Mouse (Mus musculus) forebrain, embryonic 14.5 days (tissue): ENCODE measurements around the gene Ehd1. TPM values are rescaled to one million over a fixed set of nuclear protein-coding genes. Genes with fewer than 3 reads are reported as not detected.

Experiments used
- ATAC-seq: fragments of 200-750 bp; cut with Nextera tagmentation; 2 replicates; pipeline ENCODE4 v1.8.0; 2017; ENCODE audit warnings: mild to moderate bottlenecking, moderate library complexity
- DNase-seq: peaks from one replicate; pipeline ENCODE4 v3.0.0-alpha.2; 2015; ENCODE audit warnings: low spot score
- H3K27ac ChIP-seq: fragments of 300-500 bp; sonication (generic); 2 replicates; pipeline ENCODE4 v1.5.1; 2014; ENCODE audit warnings: low read depth, mild to moderate bottlenecking, control low read depth, low read length, moderate library complexity
- H3K27me3 ChIP-seq: fragments of 300-500 bp; sonication (generic); replicated peaks from 2 replicates; pipeline ENCODE4 v1.6.1; 2014; ENCODE audit warnings: low read length, control low read depth, mixed read lengths; ENCODE audit not compliant: control insufficient read depth, insufficient read depth
- H3K36me3 ChIP-seq: fragments of 300-500 bp; sonication (generic); 2 replicates; pipeline ENCODE4 v1.6.1; 2014; ENCODE audit warnings: low read length, control low read depth; ENCODE audit not compliant: control insufficient read depth, insufficient read depth
- H3K4me1 ChIP-seq: fragments of 300-500 bp; sonication (generic); 2 replicates; pipeline ENCODE4 v1.6.1; 2014; ENCODE audit warnings: antibody characterized with exemption, low read length, control low read depth; ENCODE audit not compliant: control insufficient read depth, insufficient read depth
- H3K4me2 ChIP-seq: fragments of 300-500 bp; sonication (generic); 2 replicates; pipeline ENCODE4 v1.6.1; 2014; ENCODE audit warnings: mild to moderate bottlenecking, control low read depth, low read length
- H3K4me3 ChIP-seq: fragments of 300-500 bp; sonication (generic); 2 replicates; pipeline ENCODE4 v1.5.1; 2014; ENCODE audit warnings: low read depth, low read length, control low read depth
- H3K9ac ChIP-seq: fragments of 300-500 bp; sonication (generic); 2 replicates; pipeline ENCODE4 v1.6.1; 2014; ENCODE audit warnings: mild to moderate bottlenecking, low read length, control low read depth, moderate library complexity
- H3K9me3 ChIP-seq: fragments of 300-500 bp; sonication (generic); replicated peaks from 2 replicates; pipeline ENCODE4 v1.6.1; 2016; ENCODE audit warnings: low read length, control low read depth, mixed read lengths; ENCODE audit not compliant: control insufficient read depth
- WGBS: fragments of 180-500 bp; shearing (Covaris S2); extraction: QIAGEN DNeasy Blood & Tissue Kit; methylation state at CpG from one replicate; pipeline ENCODE4 v1.1.7; 2014; 5-methylcytosine and 5-hydroxymethylcytosine counted together
- polyA plus RNA-seq: library from polyadenylated mRNA; unstranded; fragments of >200 nt; fragmentation: Nextera tagmentation; extraction: Ambion mirVana; gene quantifications from 2 replicates; pipeline ENCODE4 v1.2.1, GENCODE M21; 2014

Gene Ehd1
- polyA plus RNA-seq, 1 experiment from 2014 or later = 71.3 TPM

GRCm38 (mm10) chr19:6265727-6266182 lies 10.8 kb upstream of the Ehd1 start:
- H3K27ac ChIP-seq = no peak overlapping the region
- ATAC-seq = no peak
- peaks cover 20% of the 10 kb centered on the region for H3K36me3 ChIP-seq
- H3K9me3 ChIP-seq = no peaks in the 10 kb centered on the region
- H3K9ac ChIP-seq = no peak overlapping the region
- H3K4me3 ChIP-seq = no peak overlapping the region
- H3K27me3 ChIP-seq = no peaks in the 10 kb centered on the region
- no peaks in the 10 kb centered on the region for H3K4me1 ChIP-seq
- DNase-seq = no peak
- 60% methylated on average over 6 of the region's 6 CpGs for WGBS
- no peak overlapping the region for H3K4me2 ChIP-seq

DNA sequence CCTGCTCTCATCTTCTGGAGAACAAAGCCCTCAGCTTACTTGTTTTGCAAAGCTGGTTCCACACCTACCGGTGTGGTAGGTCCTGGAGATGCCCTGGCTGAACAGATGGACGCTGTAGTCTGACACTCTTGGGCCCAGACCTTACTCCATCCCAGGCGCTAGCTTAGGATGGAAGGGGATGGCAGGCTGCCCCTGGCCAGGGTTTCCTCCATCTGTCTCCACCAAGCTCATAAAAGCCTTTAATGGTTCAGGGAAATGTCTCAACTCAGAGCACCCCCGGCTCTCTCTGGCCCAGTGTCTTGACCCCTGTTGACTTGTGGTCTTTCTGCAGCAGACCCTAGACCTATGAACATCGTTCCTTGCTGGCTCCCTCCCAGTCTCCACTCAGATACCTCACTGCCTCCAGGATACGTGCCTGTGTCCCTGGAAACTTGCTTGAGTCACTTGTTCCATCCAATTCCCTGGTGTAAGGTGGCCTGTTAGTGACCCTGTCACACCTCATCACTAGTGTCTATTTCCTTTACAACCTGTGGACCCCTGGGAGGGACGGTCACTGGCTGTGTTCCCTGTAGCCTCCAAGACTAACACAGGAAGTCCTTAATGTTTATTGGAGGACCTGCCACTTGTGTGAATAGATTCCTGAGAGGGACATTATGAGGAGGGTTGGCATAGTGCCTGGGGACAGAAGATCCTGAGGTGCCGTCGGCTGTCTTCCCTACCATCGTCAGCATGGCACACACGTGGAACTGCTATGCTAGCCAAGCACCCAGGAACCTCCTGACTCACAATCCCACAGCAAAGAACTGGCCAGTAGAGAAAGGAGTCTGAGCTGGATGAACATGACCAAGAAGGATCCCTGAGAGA lies 9.0 kb upstream of the Ehd1 start:
- H3K4me3 ChIP-seq = no peak overlapping the region
- ATAC-seq = no peak
- no peak overlapping the region for H3K9ac ChIP-seq

GRCm38 (mm10) chr19:6268170-6268528 lies 8.4 kb upstream of the Ehd1 start:
- H3K4me3 ChIP-seq = no peak overlapping the region
- ATAC-seq (peak; percentile 68; the same call in 1 of the 2 replicates), DNase-seq (peak; percentile 93)
- no peaks in the 10 kb centered on the region for H3K27me3 ChIP-seq
- H3K27ac ChIP-seq = no peak overlapping the region
- no peaks in the 10 kb centered on the region for H3K36me3 ChIP-seq
- WGBS = 14% methylated on average over 8 of the region's 8 CpGs
- no peaks in the 10 kb centered on the region for H3K4me1 ChIP-seq
- H3K4me2 ChIP-seq = no peak overlapping the region
- no peaks in the 10 kb centered on the region for H3K9me3 ChIP-seq
- no peak overlapping the region for H3K9ac ChIP-seq

More for the DNA sequence above, 9.0 kb upstream of the Ehd1 start:
- no peaks in the 10 kb centered on the region for H3K9me3 ChIP-seq
- 79% methylated on average over 11 of the region's 11 CpGs for WGBS
- no peak for DNase-seq
- no peaks in the 10 kb centered on the region for H3K27me3 ChIP-seq
- H3K27ac ChIP-seq = no peak overlapping the region
- H3K36me3 ChIP-seq = peaks cover 2% of the 10 kb centered on the region; the same call in 1 of the 2 replicates
- no peak overlapping the region for H3K4me2 ChIP-seq
- no peaks in the 10 kb centered on the region for H3K4me1 ChIP-seq

- Histone ChIP-seq H3K9me3 (no peaks in the 10 kb centered on the region), H3K9ac (no peak overlapping the region), H3K4me3 (no peak overlapping the region), H3K4me2 (no peak overlapping the region), H3K27me3 (no peaks in the 10 kb centered on the region), H3K27ac (no peak overlapping the region), H3K4me1 (no peaks in the 10 kb centered on the region), H3K36me3 (no peaks in the 10 kb centered on the region)
- no peak for DNase-seq
- WGBS = 87% methylated on average over 7 of the region's 7 CpGs
- ATAC-seq = no peak
These were observed 7.8 kb upstream of the Ehd1 start for GRCm38 (mm10) chr19:6268670-6269132.

DNA sequence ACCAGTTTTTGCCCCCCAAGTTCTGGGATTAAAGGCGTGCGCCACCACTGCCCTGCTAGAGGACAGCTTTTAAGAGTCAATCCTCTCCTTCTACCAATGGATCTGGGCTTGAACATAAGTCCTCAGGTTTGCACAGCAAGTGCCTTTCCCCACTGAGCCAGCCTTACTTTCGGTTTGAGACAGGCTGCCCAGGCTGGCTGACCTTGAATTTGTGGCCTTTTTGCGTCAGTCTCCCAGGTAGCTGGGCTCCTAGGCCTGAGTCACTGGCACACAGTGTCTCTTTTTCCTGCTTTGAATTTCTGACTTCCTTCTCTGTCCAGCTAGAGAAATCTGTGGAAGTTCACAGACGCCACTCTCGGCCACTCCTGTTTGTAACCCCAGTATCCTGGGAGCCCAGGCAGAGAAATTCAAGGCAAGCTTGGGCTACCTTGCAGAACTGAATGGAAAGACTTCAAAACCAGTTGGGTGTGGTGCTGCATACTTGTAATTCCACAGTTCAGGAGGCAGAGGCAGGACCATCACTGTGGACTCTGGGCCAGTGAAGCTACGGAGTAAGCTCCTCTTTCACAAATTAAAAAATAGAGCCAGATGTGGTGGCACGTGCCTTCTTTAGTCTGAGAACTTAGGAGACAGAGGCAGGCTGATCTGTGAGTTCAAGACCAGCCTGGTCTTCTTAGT lies 6.6 kb upstream of the Ehd1 start:
- Histone ChIP-seq H3K36me3 (no peaks in the 10 kb centered on the region), H3K27ac (no peak overlapping the region), H3K27me3 (no peaks in the 10 kb centered on the region), H3K9me3 (no peaks in the 10 kb centered on the region), H3K9ac (no peak overlapping the region), H3K4me2 (no peak overlapping the region), H3K4me3 (no peak overlapping the region), H3K4me1 (no peaks in the 10 kb centered on the region)
- WGBS = 86% methylated on average over 8 of the region's 8 CpGs
- ATAC-seq (no peak), DNase-seq (no peak)

DNA sequence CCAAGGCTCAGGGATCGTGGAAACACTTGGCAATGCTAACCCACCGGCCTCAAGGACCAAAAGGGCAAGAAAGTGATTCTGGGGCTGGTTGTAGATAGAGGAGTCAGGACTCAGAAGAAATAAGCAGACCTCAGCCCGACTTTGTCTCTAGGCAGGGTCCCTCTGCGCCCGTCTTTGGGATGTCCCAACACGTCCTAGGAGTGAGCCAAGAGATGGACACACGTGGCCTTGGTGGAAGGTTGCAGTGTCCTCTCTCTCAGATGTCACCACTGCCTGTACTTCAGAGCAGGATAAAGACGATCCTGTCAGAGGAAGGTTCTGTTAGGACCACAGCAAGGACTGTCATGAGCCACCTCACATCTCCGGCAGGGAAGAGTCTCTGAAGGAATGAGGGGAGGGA lies 5.9 kb upstream of the Ehd1 start:
- H3K4me3 ChIP-seq = no peak overlapping the region
- no peak for ATAC-seq

GRCm38 (mm10) chr19:6271206-6271605 lies 5.3 kb upstream of the Ehd1 start:
- no peaks in the 10 kb centered on the region for H3K36me3 ChIP-seq
- no peak overlapping the region for H3K27ac ChIP-seq
- peaks cover 6% of the 10 kb centered on the region; the same call in 1 of the 2 replicates for H3K4me1 ChIP-seq
- no peak overlapping the region for H3K4me2 ChIP-seq
- H3K27me3 ChIP-seq = no peaks in the 10 kb centered on the region
- H3K4me3 ChIP-seq = no peak overlapping the region
- WGBS = 30% methylated on average over 8 of the region's 8 CpGs
- ATAC-seq (no peak), DNase-seq (no peak)
- 0 out of 2 replicates have a peak overlapping the region, but pooled peaks have one; percentile 29 for H3K9ac ChIP-seq
- H3K9me3 ChIP-seq = no peaks in the 10 kb centered on the region

More for the DNA sequence above, 5.9 kb upstream of the Ehd1 start:
- Histone ChIP-seq H3K9me3 (no peaks in the 10 kb centered on the region), H3K4me1 (peaks cover 4% of the 10 kb centered on the region; the same call in 1 of the 2 replicates), H3K9ac (no peak overlapping the region), H3K36me3 (no peaks in the 10 kb centered on the region), H3K27me3 (no peaks in the 10 kb centered on the region), H3K27ac (no peak overlapping the region), H3K4me2 (no peak overlapping the region)
- DNase-seq = no peak
- 62% methylated on average over 9 of the region's 9 CpGs for WGBS

DNA sequence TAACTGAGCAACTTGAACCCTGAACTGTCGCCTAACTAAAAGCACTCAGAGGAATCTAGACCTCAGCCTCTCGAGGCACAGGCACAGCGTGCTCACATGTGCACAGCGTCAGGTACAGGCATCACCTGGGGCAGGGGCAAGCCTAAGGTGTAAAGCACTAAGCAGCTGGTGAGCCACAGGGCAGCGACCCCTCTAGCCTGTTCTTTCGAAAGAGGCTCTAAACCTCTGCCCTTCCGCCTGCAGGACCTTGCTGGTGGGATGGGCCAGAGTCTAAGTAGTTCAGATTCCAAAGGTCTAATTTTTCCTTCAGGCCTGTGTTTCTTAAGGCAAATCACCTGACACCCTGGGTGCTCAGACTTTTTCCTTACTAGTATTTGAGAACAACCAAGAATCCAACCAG lies 4.5 kb upstream of the Ehd1 start:
- Histone ChIP-seq H3K9me3 (no peaks in the 10 kb centered on the region), H3K27me3 (no peaks in the 10 kb centered on the region), H3K4me2 (no peak overlapping the region), H3K27ac (no peak overlapping the region), H3K4me1 (peaks cover 6% of the 10 kb centered on the region; the same call in 1 of the 2 replicates), H3K9ac (no peak overlapping the region), H3K36me3 (no peaks in the 10 kb centered on the region), H3K4me3 (no peak overlapping the region)
- DNase-seq (no peak), ATAC-seq (no peak)
- 68% methylated on average over 7 of the region's 7 CpGs for WGBS

DNA sequence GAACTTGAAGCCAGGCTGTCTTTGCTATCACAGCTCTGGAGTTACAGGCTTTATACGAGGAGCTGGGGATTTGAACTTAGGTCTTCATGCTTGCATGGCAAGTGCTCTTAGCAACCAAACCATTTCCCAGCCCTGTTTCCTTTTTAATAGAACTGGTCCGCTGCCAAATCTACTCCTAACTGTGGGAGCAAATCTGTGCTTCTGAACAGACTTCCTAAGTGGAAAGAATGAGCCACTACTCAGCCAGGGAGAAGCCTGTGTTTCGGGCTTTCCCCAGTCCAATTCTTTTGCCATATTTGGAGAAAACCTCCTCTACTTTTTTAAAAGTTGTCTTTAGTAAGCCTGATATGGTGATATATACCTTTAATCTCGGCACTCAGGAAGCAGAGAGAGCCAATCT lies 3.8 kb upstream of the Ehd1 start:
- Histone ChIP-seq H3K4me2 (no peak overlapping the region), H3K4me1 (peaks cover 6% of the 10 kb centered on the region), H3K9me3 (no peaks in the 10 kb centered on the region), H3K4me3 (no peak overlapping the region), H3K27me3 (no peaks in the 10 kb centered on the region), H3K36me3 (no peaks in the 10 kb centered on the region), H3K27ac (no peak overlapping the region), H3K9ac (no peak overlapping the region)
- DNase-seq (no peak), ATAC-seq (no peak)
- WGBS = 86% methylated on average over 4 of the region's 4 CpGs
